Mouse (Mus musculus): ENCODE measurements around the gene Rab4a. TPM values are rescaled to one million over a fixed set of nuclear protein-coding genes. Genes with fewer than 3 reads are reported as not detected.

The Rab4a gene
- total RNA-seq, 2 experiments from 2014 or later = 25.5 to 25.9 TPM

DNA sequence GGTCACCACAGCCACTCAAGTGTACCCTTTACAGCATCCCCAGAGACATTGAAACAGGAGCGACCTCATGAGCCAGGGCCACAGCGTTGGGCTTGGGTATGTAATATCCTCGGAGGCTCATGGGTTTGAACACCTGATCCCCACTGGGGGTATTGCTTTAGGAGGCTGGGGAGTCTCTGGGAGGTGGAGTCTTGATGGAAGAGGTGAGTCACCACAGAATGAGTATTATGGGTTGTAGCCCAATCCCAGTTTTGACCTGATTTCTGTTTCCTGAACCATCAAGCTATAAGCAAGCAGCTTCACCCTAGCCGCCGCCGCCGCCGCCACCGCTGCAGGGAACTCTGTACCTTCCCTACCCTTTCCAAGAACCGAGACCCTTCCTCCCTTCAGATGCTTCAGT, 40.2 kb downstream of the Rab4a start:
- no peak for DNase-seq (ENCODE audit: low spot score in 2 of 2)

DNA sequence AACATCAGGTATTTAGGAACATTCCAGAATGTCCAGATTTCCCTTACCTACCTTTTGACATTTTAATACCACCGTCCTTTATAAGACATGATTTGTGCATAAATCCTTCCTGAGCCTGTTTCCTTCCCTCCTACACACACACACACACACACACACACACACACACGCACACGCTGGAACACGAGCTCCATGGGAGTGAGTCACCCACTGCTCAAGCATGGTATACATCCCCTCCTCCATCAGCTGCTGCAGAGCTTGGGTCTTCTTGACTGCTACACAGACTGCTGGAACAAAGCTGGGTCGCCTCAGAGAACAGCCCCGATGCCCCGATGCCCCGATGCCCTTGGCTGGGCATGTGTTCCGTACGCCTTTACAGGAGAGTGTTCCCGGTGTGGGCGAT, 40.7 kb downstream of the Rab4a start:
- no peak for DNase-seq (ENCODE audit: low spot score in 2 of 2)

DNA sequence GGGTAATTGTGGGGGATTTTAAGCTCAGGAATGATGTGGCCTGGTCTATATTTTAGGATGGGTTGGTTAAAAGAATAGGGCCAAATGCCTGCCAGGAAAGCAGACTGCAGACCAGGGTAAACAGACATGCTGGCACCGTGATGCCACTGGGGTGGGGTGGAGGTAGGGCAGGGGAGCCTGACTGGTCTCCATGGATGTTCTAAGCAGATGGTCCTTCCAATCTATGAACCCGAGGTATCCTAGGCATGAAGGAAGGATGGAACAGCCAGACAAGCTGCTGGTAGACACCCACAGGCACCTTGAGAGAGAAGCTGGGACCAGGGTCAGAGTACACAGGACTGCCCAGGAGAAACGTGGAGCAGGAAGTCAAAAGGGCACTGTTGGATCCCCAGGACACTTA, 41.8 kb downstream of the Rab4a start:
- DNase-seq (ENCODE audit: low spot score in 2 of 2) = no peak

DNA sequence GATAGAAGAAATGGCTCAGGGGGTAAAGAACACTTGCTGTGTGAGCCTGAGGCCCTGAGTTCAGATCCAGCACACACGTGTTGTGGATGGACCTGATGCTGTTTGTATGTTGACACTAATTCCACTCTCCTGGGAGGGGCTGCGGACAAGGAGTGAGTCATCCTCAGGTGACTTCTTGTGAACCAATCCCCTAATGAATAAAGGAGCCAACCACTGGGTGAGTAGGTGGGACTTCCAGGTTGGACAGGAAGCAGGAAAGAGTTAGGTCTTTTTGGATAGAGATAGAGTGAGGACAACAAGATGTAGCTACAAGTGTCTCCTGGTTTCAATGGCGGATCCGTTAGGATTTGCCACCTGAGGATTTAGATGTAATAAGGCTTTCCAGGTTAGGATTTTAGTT, 43.6 kb downstream of the Rab4a start:
- DNase-seq (ENCODE audit: low spot score in 2 of 2) = no peak

DNA sequence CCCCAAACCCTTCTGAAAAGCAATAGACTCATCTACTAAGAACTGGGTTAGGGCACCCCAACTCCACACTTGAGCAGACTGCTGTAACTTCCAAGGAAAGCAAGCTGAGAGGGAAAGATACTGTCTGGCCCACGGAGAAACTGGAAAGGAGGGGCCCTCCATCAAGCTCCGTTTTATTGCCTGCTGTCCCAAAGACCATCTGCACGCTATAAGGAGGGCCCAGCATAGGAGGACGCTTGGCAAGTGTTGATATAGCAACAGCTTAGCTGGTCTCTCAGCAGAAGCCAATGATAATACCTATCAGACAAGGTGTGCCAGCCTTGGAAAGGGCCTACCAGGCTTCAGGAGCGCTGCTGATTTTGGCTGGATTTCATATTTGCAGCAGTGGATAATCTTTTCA, 45.8 kb downstream of the Rab4a start:
- DNase-seq (ENCODE audit: low spot score in 2 of 2) = no peak

DNA sequence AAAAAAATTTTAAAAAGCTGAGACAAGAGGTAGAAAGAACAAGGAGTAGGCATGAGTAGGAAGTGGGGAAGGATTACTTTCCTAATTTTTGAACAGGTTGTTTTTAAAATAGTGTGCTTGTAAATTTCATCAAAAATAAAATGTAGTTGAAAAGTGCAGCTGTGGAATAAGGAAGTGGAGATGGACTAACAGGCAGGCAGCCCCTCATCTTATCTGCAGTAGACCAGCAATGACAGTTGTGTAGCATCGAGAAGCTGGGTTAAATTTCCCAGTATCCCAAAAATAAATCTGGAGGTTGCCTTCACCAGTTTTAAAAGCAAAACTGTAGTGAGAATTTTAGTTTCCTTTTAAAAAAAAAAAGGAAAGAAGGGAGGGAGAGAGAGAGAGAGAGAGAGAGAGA, 48.5 kb downstream of the Rab4a start:
- no peak for DNase-seq (ENCODE audit: low spot score in 2 of 2)

DNA sequence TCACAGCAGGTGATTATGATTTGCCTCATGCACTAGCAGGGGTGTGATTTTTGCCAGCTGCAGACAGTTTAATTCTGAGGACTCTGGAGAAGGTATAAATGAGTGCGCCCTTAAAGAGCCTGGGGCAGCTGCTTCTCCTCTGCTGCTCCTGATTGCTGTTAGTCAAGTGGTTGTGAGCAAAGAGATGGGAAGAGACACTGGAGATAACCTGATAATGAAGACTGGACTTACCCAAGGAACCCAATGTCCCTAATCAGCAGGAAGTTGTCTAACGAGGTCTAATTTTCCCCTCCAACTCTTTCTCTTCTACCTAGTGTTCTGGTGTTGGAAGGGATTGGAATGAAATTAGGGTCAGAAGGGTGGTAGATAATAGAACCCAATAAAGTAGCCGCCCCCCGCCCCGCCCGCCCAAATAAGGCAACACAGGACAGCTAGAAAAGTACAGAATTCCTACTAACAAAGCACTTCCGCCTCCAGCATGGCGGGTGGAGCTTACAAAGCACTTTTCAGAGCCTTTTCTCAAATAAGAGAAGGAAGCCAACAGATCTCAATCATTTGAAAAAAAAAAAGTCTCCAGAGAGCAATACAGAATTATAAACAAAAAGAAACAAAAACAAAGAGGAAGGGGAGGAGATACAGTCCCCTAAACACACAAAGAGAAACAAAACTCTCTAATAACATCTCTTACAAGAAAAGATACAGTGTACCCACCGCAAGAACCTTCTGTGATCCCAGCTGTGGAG, 49.1 kb downstream of the Rab4a start:
- DNase-seq (ENCODE audit: low spot score in 2 of 2) = no peak

DNA sequence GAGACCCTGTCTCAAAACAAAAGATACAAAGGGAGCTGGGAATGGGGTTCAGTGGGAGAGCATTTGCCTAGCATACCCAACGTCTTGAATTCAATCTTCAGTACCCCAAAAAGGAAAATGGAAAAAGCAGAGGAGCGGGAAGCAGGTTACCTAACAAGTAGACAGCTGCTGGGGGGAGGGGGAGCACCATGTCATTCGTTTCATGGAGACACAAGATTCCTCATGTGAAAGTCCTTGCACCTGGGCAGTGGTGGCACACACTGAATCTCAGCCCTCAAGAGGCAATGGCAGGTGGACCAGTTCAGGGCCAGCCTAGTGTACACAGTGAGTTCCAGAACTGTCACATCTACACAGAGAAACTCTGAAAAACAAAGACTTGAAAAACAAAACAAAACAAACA, 51.6 kb downstream of the Rab4a start:
- no peak for DNase-seq (ENCODE audit: low spot score in 2 of 2)

DNA sequence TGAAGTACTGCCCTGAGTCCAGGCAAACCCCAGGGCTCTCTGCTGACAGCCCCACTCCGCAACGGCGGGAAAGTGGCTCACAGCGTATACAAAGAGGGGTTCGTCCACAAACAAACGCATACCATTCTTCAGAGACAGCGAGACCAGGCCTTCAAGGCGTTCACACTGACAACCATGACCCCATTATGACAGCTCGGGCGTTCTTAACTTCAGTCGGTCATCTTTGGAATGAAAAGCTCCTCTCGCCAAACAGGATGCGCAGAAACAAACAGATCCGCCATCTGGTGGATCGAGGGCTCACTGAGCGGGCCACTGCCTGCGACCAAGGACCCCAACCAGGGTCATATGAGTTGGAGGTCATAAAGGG, 52.8 kb downstream of the Rab4a start:
- DNase-seq (ENCODE audit: low spot score in 2 of 2) = peak in 1 of 2 experiments; percentile 13

DNA sequence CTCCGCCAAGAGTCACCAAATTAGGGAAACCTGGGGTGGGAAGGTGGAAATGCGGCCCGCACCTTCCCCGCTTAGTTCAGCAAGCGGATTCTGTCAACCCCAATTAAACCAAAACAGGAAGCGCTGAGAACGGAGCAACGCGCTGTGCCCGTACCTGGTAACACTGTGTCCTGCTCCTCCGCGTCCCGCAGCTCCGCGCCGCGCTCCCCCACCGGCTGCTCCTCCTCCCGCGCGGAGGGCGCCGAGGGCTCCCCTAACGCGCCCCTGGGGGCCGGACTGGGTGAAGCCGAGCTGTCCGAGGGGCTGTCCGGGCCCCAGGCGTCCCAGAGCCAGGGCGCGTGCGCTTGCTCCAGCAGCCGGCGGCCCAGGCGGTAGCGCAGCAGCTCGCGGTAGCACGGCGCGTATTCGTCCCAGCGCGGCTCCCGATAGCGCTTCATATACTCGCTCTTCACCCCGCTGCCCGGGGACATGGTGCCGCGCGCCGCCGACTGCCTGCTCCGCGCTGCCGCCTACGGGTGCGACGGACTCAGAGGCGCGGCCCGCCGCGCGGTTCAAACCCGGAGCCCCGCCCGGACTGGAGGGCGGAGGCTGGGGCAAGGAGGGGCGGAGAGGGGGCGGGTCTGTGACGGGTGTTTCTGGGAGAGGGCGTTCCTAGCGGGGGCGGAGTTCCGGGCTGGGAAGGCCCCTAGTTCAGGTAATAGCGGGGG, 53.3 kb downstream of the Rab4a start:
- DNase-seq (ENCODE audit: low spot score in 2 of 2) = peak; percentile 89 to 90

DNA sequence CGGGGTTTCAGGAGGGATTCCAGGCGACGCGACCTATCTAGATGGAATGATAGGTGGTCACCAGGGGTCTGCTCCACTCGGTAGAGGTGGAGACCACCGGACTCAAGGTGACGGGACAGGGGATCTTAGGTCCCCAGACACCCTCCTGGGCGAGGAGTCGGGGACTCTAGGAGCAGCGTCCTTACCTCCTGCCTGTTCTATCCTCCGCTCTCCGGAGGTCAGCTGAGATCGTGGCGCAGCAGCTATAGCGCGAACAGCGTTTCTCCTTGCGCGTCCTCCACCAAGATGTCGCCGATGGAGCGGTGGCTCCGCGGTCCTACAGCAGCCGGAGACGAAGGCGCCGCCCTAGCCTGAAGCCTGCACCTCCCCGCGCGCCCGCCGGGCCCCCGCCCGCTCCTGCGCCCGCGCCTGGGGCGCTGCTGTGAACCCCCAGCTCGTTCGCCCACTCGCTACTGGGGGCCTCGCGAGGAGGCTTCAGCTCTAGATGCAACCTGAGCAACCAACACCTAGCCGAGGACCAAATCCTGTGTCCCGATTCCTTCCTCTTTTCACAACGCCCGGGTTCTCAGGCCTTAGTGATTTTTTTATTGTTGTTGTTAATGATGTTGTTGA, 54.0 kb downstream of the Rab4a start, which contains the start of gene Ccsap:
Ccsap (minus strand) TSS at position 562 of the 612 bp plus-strand sequence.
- DNase-seq (ENCODE audit: low spot score in 2 of 2) = peak; percentile 50 to 53

DNA sequence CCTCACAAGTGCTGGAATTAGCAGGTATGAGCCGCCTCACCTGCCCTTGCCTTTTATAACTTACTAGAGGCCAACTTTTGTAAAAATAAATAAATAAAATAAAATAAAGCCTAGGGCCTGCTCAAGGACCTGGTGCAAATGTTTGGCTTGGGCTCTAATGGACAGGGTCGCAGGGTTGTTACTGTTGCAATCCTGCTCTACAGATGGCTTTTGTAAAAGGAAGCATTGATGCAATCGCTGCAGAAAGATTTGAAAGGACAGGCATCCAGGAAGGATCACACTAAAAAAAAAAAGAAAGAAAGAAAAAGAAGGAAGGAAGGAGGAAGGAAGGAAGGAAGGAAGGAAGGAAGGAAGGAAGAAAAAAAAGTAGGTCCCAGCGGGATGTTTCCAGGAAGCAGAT, 54.6 kb downstream of the Rab4a start:
- DNase-seq (ENCODE audit: low spot score in 2 of 2) = no peak

DNA sequence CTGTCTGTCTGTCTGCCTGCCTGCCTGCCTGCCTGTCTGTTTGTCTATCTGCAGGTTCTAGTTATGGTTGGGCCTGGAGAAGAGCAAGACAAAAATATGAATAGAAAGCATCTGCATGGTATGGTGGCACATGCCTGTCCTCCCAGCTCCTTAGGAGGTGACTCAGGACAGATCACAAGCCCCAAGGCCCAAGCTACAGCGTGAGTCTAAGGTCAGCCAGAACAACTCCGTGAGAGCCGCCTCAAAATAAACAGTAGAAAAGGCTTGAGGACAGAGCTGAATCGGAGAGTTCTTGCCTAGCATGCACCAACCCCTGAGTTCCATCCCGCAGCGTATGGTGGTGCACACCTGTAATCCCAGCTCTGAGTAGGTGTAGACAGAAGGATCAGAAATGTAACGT, 60.0 kb downstream of the Rab4a start:
- no peak for DNase-seq (ENCODE audit: low spot score in 2 of 2)

DNA sequence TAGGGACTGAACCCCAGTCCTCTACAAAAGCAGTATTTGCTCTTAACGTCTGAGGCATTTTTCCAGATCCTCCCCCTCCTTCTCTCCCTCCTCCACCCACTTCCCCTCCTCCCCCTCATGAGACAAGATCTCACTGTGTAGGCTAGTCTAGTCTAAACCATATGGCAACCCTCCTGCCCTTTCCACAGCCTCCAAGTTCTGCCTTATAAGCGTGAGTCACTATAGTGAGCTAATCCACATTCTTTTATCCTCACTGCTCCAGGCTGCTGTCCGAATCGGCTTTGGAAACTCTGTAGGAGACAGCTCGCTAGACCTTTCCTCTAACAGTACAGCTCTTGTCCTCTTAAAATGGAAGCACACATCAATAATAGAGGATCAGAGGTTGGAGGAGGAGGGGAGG, 61.2 kb downstream of the Rab4a start:
- no peak for DNase-seq (ENCODE audit: low spot score in 2 of 2)

DNA sequence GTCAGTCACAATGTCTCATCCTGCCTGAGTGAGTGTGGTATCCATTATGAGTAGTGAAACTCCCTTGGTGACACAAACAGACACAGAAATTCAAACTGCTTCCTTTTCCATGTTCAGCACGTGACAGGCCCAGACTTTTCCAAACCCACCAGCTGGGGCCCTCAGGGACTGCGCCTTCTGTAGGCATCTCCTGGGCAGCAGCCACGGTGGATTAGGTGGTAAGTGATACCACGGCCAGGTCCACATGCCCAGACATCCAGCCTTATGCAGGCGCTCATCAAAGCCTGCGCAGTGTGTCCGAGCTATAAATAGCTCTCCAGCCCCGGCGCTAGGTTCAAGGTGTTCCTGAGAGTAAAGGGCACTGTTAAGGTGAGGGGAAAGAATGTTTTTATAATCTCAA, 66.3 kb downstream of the Rab4a start:
- no peak for DNase-seq (ENCODE audit: low spot score in 2 of 2)

DNA sequence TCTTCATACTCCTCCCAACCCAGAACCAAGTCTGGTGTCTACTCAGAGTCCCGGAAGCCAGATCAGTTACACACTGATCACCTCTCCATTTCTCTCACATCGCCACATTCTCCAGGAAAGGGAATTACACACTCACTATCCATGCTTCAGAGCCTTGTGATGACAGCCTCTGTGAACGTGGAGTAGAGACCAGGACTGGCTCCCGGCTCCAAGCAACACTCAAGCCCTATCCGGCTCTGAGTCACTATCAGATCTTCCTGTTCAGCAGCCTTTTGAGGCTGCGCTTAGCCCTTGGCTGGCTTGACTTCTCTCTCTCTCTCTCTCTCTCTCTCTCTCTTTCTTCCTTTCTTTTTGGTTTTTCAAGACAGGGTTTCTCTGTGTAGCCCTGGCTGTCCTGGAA, 67.6 kb downstream of the Rab4a start:
- DNase-seq (ENCODE audit: low spot score in 2 of 2) = no peak

DNA sequence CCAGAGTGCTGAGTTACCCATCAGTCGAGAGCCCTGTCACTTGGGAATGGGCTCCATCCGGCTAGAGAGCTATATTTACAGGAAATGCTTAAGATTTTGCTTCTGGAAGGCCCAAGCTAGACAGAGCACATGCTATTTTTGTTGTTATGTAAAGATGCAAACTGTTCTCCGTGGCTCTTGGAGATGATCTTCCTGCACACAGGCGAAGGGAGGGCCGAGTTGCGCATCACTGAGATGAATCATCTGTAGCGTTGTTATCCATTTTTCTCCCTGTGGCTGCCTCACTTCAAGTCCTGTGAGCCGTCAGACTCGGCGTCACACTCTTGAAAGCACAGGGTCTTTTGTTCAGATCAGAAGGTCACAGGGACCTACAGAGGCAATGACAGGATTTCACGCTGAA, 68.5 kb downstream of the Rab4a start:
- no peak for DNase-seq (ENCODE audit: low spot score in 2 of 2)

DNA sequence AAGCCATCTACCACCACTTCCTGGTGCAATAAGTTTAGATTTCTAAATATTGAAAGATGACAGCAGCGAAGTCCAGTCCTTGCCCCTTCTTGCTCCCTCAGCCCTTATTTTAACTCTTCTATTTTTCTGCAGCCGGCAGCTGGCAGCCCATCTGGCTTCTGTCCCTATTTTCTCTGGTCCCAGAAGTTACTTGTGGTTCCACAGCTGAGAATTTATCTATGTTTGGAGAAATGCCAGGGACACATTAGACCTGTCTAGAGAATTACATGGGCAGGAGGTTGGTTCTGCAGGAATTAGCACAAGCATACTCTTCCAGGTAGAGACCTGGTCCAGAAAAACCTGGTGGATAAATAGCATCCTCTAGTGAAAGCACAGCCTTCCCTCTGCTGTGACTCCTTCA, 72.1 kb downstream of the Rab4a start:
- no peak for DNase-seq (ENCODE audit: low spot score in 2 of 2)

DNA sequence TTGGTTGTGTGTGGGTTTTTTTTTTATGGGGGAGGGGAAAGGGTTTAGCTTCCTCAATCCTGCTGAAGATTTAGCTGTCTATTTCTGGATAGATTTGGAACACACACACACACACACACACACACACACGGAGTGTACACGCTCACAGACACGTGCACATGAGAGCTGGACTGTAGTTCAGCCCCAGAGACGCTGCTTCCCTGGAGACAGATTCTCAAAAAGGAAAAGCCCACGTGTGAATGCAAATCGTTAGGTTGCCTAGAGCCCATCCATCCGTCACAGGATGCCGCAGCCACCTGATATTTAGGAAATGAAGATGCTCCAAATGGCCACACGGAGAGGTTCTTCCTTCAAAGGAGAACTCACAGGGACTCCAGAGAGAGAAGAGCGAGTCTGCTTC, 74.5 kb downstream of the Rab4a start:
- DNase-seq (ENCODE audit: low spot score in 2 of 2) = no peak

DNA sequence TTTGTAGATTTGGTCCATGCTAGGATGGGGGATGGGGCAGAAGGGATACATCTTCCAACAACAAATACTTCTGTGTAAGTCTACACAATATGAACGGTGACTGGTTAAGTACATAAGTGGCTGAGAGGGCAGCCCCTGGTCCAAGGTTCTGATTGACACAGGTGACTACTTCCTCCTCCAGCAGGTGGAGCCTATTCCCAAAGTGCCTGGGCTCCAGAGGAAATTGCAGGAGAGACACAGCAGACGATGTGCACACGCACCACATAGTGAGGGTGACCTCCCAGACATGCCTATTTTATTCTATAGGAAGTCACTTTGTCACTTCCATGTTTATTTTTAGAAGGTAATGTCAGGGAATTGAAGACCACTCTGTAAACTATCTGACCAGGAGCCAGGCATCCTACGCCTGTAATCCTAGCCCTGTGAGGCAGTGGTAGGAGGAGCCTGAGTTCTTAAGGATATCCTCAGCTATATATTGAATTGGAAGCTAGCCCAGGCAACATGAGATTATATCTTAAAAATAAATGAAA, 75.1 kb downstream of the Rab4a start:
- DNase-seq (ENCODE audit: low spot score in 2 of 2) = no peak

DNA sequence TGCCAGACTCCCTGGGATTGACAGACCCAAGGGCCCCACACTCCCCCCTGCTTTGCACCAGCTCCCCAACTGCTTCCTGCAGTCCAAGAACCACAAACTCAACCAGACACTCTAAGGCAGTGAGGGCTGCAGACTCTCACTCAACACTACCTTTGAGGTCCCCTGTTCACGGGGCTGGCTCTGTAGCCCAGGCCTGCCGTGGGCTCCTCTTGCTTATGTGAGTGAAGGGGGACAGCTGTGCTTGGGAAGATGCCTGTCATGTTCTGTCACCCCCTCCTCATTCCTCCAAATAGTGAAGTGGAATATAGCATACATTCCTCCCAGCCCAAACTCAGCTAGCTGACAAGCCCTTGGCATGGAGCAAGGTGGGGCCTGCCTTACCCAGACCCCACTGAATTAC, 76.6 kb downstream of the Rab4a start:
- DNase-seq (ENCODE audit: low spot score in 2 of 2) = no peak

DNA sequence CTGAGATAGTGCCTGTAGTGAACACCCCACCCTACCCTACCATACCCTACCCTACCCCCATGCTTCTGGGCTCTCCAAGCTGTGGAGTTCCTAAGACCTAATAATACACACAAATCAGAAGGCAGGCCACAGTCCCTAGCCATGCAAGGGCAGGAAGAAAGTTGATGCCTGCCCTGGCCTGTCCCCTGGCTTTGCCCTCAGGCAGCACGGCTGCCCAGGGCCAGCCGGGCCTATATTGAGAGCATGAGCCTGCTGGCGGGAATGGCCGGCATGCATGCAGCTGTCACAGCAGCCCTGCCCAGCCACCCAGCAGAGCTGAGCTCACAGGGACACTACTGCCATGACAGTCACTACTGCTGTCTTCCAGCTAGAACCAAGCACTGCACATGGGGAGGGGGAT, 77.3 kb downstream of the Rab4a start:
- DNase-seq (ENCODE audit: low spot score in 2 of 2) = no peak

Measured in adrenal gland, adult 18-20 months (tissue).